Mouse (Mus musculus) forelimb bud, embryonic 11.5 days (tissue): ENCODE measurements around the gene Map1s.

Source experiments
- DNase-seq: peaks from one replicate; pipeline ENCODE4 v3.0.0-alpha.2; 2012; ENCODE audit warnings: low read depth, low spot score

The Map1s gene

DNA sequence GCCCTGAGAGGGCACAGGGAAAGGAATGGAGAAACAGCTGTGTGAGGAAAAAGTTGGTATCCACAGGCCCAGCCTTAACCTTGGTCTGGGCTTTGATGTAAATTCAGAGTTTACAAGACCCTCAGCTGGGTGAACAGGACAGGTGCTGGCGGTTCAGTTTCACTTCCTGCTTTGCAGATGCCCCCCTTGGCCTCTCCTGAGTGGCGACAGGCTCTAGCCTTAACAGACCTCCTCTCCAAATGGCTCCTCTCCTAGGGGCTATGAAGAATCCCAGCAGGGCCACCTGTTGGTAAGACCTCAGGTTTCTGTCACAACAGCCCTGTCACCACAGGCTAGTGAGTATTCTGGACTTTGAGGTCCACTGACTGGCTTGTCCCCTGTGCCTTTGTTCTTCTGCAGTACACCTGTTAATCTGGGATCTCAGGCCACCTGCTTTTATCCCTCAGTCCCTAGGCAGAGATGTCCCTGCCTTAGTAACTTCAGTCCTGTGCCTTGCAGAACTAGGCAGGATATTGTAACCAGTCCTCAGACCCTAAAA is 7.0 kb upstream of the Map1s start:
- DNase-seq: no peak

DNA sequence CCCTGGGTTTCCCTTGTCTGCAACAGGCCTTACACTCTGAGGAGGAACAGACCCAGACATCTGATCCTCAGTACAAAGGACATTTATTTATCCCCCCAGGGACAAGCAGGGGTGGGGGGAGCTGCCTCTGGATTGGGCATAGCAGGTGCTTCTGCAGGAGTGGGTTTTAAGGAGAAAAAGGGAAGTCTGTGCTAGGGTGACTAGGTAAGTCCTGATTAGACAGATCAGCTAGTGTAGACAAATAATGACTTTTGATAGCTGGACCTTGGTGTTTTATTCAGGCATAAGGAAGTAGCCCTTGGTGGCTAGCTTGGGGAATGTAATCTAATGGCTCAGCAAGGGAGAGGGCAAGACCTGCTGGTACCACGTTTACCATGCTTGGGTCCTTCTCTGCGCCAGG is 6.5 kb upstream of the Map1s start:
- DNase-seq: no peak

DNA sequence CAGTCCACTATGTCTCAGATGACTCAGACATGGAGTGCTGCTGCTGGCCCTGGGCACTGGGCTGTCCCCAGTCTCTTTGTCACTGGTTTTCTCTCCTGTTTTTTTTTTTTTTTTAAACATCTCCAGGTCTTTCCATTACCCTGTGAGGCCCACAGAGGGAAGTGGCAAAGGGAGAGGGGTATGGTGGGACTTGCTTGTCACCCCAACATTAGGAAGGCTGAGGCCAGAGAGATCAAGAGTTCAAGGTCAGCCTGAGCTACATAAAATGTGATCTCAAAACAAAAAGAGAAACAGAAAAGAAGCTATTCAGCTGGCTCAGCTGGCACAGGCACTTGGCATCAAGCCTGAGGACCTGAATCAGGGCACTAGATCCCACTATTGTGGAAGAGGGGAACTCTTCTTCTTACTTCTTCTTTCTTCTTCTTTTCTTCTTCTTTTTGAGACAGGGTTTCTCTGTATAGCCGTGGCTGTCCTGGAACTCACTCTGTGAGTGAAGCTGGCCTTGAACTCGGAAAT is 4.8 kb upstream of the Map1s start:
- no peak for DNase-seq

DNA sequence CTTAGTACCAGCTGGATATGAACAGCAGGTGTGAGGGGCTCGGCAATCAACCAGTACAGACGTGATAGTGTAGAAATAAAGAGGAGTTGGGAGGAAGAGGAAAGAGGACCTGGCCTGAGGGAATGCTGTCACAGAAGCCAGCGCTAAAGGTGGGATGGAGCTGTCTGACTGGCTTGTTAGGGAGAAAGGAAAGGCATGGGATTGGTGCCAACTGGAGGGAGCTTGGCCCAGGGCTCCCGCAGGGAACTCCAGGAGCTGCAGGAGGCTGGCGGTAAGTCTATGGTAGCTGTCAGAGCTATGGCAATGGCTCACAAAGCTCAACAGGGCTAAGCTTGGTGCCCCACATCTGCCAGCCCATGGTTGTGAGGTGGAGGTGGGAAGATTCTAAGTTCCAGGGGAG is 3.5 kb upstream of the Map1s start:
- no peak for DNase-seq

DNA sequence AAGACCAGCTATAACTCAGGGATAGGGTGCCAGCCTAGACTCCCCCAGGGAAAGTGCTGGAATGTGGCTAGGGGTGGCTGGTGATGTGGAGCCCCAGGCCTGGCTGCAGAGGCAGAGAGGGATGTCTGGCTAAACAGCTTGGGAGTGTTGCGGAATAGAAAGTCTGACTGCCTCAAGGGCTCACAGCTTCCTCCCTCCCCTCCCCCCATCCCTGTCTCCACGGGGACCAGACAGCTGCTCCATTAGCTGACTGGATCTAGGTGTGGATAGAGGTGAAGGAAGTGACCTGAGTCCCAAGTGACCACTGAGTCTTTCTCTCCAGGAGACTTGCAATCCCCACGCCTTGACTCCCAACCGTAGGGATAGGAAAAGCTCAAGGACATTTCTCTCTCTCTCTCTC is 2.6 kb upstream of the Map1s start:
- no peak for DNase-seq

DNA sequence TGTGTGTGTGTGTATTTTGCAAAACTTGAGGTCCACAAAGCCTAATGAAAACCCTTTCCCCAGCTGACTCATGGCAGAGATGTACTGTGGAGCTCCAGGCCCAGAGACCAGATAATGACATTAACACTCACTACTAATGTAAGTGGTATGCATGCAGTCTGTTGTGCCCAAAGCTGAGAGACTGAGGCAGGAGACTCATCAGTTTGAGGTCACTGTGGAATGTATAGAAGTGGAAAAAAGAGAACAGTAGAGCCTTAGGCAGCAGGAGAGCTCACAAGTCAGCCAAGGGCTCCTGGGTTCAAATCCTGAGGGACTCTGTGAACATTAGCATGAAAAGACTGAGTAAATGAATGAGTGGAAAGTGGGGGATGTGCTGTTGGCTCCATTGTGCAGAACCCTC is 2.1 kb upstream of the Map1s start:
- DNase-seq: no peak

DNA sequence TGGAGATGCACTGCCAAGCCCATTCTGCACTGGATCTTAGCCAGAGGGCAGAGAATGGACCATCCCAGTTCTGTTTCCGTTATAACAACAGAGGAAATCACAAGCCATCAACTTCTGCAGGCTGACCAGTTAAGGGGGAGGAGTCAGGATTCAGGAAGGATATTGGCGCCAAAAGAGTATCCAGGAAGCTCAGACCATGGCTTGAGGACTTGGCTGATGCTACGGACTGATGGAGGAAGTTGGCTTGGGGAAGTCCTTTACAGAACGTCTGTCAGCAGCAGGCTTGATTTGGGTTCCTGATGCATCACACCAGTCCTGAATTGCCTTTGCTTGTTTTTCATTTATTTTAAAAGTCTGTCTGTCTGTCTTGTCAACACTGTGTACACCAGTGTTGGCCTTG is 1.2 kb upstream of the Map1s start:
- no peak for DNase-seq

DNA sequence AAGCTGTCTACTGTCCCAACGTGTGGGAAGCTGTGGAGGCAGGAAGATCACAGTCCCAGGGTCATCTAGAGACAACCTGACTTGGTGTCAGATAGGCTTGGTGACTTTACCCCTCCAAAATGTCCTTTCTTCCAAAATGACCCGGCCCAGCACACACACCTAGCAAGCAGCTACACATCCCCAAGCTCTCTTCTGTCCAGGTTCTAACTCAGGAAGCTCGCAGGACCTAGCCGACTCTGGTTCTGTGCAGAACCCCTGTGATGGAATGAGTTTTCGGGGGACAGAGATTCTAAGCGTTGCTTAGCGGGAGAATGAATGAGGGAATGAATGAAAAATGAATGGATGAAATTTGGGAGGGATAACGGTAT is 285 bp upstream of the Map1s start:
- DNase-seq: no peak

DNA sequence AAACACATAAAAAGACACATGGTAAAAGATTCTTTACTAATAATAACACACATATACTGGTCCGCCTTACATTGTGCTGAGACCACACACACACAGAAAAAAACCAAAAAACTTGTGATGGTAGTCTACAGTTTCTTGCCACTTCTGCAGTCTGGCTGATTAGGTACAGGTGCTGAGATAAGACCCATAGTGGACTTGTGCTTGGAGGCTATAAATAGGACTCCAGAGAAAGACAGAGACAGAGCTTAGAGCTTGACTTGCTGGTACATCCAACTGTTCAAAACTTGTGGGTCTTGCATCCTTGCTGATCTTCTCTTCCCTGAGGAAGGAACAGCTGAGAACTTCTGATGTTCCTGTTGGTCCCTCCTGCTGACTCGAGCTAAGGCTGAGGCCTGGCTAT is 1.8 kb downstream of the Map1s start:
- no peak for DNase-seq

DNA sequence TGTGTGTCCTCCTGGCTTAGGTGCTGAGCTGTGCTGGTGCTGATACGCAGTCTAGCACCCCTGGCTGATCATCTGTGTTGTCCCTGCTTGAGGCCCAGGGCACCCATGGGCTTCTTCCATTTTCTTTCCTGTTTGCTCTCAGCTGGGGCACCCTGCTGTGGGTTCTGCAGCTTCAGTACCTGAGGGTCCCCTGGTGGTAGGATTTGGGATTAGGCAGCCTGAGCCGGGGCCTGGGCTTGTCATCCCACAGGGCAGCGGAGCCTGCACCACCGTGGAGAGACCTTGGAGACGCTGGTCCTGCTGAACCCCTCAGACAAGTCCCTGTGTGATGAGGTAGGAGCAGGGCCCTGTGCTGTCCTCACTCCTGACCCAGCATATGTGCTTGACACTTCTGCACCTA is 5.9 kb downstream of the Map1s start:
- DNase-seq: no peak

DNA sequence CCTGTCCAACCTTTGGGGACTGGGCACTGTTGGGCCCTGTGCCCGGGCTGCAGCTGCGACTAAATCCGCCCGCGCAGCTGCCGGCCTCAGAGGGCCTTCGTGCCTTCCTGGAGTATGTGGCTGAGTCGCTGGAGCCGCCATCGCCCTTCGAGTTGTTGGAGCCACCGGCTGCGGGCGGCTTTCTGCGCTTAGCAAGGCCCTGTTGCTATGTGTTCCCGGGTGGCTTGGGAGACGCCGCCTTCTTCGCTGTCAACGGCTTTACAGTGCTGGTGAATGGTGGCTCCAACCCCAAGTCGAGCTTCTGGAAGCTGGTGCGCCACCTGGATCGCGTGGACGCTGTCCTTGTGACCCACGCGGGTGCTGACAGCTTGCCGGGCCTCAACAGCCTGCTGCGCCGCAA is 7.2 kb downstream of the Map1s start:
- DNase-seq: no peak

DNA sequence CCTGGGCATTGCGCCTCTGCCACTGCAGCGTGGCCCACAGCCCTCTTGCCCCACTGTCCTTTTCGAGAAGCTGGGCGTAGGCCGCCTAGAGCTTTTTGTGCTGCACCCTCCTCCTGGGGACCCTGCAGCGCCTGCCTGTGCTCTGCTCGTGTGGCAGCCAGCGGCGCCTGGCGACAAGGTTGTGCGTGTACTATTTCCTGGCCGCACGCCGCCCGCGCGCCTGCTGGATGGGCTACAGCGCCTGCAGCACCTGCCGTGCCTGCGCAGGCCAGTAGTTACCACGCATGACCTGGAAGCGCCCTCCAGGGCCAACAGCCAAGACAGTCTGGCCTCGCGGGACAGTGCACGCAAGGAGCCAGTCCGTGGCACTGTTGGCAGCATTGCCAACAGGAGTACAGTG is 7.8 kb downstream of the Map1s start:
- no peak for DNase-seq

DNA sequence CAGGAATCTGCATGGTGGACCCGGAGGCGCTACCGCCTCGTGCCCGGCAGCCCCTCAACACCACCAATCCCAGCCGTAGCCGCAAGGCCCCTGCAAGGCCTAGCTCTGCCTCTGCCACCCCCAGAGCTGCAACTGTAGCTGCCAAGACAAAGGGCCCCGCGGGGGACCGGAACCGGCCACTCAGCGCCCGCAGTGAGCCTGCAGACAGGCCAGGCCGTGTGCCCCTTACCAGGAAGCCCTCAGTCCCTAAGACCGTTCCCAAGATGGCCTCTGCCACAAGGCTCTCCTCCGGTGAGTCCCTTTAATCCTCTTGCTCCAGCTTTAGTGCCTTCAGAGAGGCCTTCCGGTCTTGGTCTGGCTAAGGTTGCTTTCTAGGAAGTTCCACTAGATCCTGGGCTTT is 9.0 kb downstream of the Map1s start:
- DNase-seq: no peak

DNA sequence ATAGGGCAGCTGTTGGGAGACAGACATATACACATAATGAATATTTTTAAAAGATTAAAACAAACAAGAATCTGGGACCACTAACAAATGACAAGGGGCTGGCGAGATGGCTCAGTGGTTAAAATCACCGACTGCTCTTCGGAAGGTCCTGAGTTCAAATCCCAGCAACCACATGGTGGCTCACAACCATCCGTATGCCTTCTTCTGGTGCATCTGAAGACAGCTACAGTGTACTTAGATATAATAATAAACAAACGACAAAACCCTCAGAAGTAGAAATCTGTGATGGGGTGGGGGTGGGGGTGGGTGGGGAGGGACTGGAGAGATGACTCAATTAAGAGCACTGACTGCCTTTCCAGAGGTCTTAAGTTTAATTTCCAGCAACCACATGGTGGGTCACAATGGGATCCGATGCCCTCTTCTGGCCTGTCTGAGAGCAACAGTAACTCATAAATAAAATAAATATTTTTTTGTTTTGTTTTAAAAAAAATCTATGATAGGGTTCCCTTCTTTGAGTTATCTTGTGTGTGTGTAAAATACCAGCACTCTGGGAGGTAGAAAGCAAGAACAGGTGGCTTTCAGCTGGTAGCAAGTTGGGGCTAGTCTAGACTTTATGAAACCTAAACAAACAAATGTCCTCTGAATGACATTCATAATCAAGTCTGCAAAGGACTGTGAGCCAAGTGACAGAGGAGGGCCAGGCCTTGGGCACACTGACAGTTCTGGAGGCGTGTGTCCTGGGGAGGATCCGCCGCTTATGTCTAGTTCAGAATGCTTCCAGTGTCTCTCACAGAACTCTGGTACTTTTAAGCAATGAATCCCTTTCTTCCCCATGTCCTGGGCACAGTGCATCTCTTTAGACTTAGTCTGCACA is 14.6 kb downstream of the Map1s start:
- DNase-seq: no peak

DNA sequence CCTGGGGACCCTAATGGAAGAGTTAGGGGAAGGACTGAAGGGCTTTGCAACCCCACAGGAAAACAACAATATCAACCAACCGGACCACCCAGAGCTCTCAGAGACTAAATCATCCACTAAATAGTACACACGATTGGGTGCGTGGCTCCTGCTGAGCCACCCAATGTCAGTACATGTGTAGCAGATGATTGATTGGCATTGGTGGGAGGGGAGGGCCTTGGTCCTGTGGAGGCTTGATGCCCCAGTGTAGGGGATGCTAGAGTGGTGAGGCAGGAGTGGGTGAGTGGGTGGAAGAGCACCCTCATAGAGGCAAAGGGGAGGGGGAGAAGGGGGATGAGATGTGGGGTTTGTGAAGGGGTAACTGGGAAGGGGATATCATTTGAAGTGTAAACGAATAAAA is 18.4 kb downstream of the Map1s start:
- DNase-seq: no peak

DNA sequence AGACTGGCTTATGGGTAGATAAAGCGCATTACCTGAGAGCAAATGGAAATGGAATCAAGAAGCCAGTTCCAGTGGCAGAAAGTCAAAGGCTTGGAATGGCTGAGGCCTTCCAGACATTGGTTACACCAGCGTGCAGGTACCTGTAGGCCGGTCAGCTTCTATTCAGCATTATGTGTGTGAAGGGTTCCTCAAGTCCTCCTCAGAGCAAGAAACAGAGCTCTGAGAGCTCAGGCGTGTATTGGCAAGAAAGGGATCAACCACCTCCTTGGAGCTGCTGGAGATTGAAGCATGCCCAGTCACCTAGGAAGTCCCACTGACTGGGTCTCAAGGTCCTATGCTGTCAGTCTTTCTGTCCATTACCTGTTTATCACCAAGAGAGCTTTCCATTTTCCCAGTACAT is 20.0 kb downstream of the Map1s start:
- no peak for DNase-seq

DNA sequence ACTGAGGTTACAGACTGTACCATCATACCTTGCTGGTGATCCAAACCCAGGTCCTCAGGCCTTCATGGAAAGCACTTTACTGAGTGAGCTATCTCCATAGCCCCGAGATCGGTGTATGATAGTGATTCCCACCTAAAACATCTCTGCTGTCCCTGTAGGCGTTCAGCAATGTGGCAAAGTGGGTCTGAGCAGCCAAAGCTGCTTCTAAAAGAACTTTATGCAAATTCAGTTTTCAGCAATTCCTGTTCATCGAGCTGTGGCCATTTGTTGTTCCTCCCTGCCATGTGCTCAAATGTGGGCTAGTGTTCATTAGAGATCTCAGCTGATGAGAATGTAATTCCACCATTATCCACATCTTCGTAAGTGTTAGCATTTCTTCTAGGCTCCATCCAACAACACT is 20.7 kb downstream of the Map1s start:
- DNase-seq: no peak

DNA sequence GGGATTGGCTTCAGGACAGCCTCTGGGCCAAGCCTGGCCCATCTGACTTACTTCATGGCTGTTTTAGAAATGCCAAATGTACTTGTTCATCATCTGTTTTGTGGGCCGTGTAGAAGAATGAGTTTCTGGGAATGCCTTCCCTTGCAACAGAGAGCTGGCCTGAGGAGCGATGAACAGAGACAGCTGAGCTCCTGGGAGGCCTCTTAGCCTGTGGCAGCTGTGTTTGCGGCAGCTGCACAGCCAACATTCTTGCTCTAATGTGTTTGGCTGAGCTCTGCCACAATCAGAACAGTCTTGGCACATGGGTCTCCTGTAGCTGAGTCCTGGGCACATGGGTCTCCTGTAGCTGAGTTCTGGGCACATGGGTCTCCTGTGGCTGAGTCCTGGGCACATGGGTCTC is 22.4 kb downstream of the Map1s start:
- no peak for DNase-seq

DNA sequence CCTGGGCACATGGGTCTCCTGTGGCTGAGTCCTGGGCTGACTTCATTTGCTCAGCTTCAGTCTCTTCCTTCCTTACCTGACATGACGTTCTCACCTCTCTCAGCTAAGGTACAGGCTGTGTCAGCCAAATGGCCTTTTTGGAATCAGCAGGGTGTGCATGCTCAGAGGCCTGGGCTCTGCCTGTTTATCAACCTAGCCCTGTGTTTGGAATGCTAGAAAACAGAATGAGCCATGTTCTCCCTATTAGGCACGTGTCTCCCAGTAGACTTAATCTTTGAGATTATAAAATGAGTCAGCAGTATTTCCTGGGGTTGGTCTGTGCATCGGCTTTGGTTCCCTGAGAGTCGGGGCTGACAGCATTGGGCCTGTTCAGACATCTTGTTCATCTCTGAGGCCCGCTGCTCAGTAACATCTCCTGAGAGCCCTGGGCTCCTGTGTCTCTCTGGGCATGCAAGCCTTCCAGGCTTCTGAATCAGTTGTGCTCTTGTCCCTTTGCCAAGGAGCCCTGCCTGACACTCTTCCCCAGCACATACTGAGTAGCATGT is 23.1 kb downstream of the Map1s start:
- DNase-seq: no peak

DNA sequence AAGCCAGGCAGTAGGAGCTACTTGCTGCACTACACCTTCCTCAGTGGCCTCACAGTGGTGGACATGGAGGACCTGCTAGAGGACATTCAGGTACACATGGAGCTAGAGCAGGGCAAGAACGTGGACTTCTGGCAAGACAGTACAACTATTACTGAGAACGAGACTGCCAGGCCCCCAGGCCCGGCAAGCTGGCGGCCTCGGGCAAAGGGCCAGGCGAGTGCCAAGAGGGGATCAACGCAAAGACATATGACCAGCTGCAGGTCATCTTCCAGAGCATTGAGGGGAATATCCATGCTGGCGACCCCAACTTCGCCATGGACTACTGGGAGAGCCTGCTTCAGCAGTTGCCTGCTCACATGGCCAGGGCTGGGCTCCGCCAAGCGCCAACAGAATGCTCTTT is 26.0 kb downstream of the Map1s start:
- no peak for DNase-seq

DNA sequence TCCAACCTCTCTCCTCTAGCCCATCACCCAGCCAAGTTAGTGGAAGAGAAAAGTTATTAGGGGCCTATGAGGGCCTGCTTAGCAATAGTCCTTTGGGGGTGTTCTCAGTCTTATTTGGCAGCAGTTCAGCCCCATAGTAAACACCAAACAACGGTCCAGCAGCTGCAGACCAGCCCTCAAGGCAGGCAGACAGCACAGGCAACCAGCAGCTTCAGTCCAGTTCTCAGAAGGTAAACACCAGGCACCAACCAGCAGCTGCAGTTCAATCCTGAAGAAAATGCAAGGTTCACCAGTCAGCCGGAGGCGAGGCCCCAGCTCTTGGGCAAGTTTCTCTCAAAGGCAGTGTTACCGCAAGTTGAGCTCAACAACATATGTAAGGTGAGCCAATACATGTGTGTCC is 27.3 kb downstream of the Map1s start:
- DNase-seq: no peak

DNA sequence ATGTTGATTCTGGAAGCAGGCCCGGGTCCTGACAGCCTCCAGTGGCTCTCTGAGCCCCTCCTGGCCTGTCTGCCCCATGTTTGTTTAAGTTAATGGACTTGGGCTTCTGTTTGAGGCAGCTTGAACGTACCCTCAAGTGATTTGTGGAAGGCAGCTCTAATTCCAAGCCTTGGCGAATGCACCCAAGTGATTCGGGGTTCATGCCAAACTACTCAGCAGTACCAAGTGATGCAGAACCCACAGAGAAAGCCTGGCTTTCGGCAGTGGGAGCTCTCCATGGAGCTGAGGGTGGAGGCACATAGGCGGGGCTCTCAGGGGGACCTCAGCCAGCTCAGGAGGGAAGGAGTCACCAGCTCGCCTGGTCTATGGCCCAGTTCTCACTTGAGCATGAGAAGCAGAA is 29.1 kb downstream of the Map1s start:
- DNase-seq: no peak

DNA sequence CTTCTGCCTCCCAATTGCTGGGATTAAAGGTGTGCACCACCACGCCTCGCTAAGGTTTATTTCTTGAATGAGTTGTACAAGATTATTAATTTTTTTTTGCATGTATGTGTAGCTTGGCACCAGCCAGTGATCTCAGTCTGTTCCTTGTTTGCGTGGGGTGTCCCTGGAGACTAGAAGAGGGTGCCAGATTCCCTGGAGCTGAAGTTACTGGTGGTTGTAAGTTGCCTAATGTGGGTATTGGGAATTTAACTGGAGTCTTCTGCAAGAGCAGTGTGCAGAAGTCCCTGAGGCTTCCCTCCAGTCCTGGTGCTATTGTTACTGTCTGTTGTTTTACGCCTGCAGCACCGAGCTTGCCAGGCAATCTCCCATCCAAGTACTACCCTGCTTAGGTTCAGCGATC is 31.5 kb downstream of the Map1s start:
- DNase-seq: no peak
